Mouse (Mus musculus) cerebellum, adult 2 months (tissue): ENCODE data around the gene Nap1l4.

Experiments used
- CTCF ChIP-seq: fragments of 200-500 bp; IDR thresholded peaks from 2 replicates; pipeline ENCODE4 v1.5.1; 2011; ENCODE audit warnings: low read depth, mild to moderate bottlenecking, control low read depth, low read length, moderate library complexity, borderline replicate concordance; ENCODE audit not compliant: insufficient read depth
- POLR2A ChIP-seq: fragments of 200-500 bp; IDR thresholded peaks from 2 replicates; pipeline ENCODE4 v1.6.1; 2011; ENCODE audit warnings: low read length, control low read depth, borderline replicate concordance; ENCODE audit not compliant: insufficient read depth

DNA sequence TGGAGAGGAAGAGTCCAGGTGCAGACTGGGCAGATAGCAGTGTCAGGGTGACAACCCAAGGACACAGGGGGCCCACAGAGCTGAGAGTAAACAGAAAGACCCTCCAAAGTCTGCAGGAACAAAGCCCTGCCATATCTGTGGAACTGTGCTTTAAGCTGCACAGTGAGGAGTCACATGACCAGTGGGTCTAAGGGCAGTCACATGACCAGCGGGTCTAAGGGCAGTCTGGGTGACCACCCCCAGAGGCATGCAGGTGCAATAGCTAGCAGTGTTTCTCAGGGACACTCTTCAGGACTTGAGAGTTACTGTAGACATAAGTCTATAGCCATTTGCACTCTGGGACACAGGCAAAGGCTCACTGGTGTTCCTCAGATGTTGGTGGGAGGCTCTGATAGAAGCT is 39.3 kb downstream of the Nap1l4 start:
- no peak for TF ChIP-seq POLR2A
- no peak for TF ChIP-seq CTCF
